Mouse (Mus musculus): Measurements from ENCODE around the gene Traf3.

Gene Traf3

DNA sequence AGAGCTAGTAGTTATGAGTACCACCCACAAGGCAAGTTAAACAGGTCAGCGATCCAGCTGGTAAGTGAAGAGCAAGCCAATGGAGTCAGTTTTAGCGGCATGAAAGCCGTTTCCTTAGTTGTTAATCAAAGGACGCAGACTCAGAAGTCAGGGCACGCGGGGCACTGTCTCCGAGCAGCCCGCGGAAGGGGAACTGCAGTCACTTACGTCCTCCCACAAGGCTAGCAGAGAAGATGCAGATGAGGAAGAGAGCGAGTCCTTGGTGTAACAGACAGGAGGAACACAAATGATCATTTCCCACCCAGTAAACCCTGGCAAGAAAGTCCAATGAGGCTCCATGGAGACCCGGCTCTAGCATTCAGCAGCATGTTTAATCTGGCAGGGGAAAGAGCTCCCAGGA, 143.1 kb downstream of the Traf3 start:
- CTCF ChIA-PET: no interaction called here

DNA sequence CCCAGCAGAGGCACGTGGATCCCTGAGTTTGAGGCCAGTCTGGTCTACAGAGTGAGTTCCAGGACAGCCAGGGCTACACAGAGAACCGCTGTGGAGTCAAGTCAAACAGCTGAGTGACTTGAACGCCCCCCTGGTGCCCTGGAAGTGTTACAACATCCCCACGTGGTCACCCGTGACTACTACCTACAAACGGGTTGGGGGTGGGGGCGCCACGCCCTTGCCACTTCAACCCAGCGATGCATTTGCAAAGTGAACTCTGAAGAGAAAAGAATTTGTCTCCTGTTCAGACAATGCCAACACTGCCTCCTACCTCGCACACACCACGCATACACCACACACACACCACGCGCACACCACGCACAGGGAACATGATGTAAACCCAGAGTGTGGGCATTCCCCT, 143.8 kb downstream of the Traf3 start:
- CTCF ChIA-PET: no interaction called here

DNA sequence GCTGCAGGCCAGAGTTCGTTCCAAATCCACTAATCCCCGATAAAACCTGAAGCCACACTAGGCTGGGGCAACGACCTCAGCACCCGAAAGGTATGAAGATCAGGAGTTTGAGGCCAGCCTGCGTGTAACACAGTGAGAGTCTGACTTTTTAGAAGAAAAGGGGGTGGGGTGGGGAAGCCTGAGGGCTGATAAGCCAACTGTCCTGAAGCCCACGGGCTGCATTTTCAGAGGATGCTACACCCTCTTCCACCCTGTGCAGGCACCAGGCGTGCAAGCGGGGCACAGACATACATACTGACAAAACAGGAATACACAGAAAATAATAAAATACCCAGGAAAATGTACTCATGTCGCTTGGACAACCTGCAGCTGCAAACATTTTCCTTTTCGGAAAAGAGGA, 145.6 kb downstream of the Traf3 start:
- CTCF ChIA-PET: no interaction called here

DNA sequence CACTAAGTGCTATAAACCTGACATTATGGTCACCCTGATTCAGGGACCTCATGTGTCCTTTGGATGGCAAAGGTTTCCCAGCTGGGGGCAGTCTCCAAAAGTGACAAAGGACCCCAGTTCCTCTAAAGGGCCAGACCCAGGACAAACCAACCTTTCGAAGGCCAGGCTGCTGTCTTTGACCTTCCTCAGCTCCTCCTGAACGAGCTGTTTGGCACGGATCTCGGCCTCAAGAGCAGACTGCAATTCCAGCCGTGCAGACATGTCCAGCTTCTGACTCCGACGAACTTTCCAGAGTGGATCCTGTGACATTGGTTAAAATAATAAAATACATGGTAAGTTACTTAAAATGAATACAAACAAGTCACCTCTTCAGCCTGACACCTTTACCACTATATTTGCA, 148.1 kb downstream of the Traf3 start:
- CTCF ChIA-PET: no interaction called here

Measured in spleen, embryonic (tissue).